Mouse (Mus musculus): ENCODE results near the gene Hikeshi. TPM values are rescaled to one million over a fixed set of nuclear protein-coding genes. Genes with fewer than 3 reads are reported as not detected.

Gene Hikeshi
- polyA plus RNA-seq, 1 experiment from 2014 or later, result 152 TPM

DNA sequence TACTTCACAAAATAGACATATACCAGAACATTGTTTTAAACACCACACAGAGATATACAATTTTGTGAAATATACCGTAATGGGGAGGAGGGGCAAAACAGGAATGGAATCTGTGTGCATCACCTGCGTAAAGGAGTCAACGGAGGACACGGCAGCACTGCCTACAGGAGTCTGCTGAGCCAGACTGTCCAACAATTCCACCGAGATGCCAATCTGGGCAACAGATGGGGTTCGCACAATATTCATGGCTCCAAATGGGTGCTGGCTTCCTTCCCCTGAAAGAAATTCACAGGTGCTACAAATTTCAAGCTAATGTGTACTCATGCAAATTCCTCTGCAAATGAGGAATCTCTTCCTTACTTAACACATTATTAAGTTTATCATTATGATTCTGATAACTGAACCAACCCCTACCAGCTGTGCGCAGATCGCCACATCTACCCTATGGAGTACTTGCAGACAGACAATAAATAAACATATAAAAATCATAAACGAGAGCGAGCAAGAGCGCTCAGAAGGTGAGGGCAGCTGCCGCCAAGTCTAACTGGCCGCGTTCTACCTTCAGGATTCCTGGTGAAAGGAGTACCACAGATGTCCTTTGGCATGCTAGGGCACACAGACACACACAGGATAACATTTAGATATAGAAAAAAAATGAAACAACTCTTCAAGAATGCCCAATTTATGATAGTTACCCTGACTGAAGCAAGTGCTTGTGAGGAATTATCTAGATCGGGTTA is 17.4 kb downstream of the Hikeshi start:
- Histone ChIP-seq H3K4me2 (ENCODE audit: low read depth, low read length, severe bottlenecking) (no peak overlapping the region), H3K27ac (ENCODE audit: low read depth, low read length) (no peak overlapping the region), H3K36me3 (ENCODE audit: control insufficient read depth, insufficient read depth, low read length) (no peaks in the 10 kb centered on the region; the same call in 1 of the 2 replicates), H3K27me3 (ENCODE audit: control insufficient read depth, insufficient read depth, low read length) (no peaks in the 10 kb centered on the region), H3K9ac (ENCODE audit: low read length) (no peak overlapping the region), H3K9me3 (ENCODE audit: control insufficient read depth, low read length) (no peaks in the 10 kb centered on the region), H3K4me1 (replicated peaks; ENCODE audit: control insufficient read depth, insufficient read depth, low read length) (no peaks in the 10 kb centered on the region), H3K4me3 (ENCODE audit: low read depth, low read length) (no peak overlapping the region)
- 97% methylated on average over 15 of the region's 15 CpGs for WGBS
- DNase-seq (ENCODE audit: low spot score), result no peak
- no peak for ATAC-seq (replicated peaks; ENCODE audit: low FRiP score)

DNA sequence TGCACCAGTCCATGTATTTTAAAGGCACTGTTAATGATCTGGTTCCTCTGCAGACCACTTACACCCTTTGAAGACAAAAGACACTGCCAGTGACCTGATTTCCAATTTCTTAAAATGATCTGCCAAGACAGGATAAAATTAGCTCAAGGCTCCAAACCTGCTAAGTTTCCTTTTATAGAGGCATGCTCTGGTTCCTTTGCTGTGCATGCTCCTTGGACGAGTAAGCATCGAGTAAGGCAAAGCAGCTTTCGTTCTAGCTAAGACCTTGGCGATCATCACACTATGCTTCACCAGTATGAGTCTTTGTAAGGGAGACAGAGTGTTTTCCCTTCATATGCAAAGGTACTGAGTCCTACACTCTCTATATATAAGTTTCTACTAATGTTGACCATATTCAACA is 23.2 kb downstream of the Hikeshi start:
- H3K9ac ChIP-seq (ENCODE audit: low read length), result no peak overlapping the region
- DNase-seq (ENCODE audit: low spot score), result no peak
- no peaks in the 10 kb centered on the region for H3K9me3 ChIP-seq (ENCODE audit: control insufficient read depth, low read length)
- H3K4me1 ChIP-seq (replicated peaks; ENCODE audit: control insufficient read depth, insufficient read depth, low read length), result no peaks in the 10 kb centered on the region
- H3K27ac ChIP-seq (ENCODE audit: low read depth, low read length), result no peak overlapping the region
- WGBS, result 94% methylated on average over 4 of the region's 4 CpGs
- no peak overlapping the region for H3K4me2 ChIP-seq (ENCODE audit: low read depth, low read length, severe bottlenecking)
- no peak for ATAC-seq (replicated peaks; ENCODE audit: low FRiP score)
- no peak overlapping the region for H3K4me3 ChIP-seq (ENCODE audit: low read depth, low read length)
- H3K27me3 ChIP-seq (ENCODE audit: control insufficient read depth, insufficient read depth, low read length), result no peaks in the 10 kb centered on the region
- H3K36me3 ChIP-seq (ENCODE audit: control insufficient read depth, insufficient read depth, low read length), result no peaks in the 10 kb centered on the region; the same call in 1 of the 2 replicates

DNA sequence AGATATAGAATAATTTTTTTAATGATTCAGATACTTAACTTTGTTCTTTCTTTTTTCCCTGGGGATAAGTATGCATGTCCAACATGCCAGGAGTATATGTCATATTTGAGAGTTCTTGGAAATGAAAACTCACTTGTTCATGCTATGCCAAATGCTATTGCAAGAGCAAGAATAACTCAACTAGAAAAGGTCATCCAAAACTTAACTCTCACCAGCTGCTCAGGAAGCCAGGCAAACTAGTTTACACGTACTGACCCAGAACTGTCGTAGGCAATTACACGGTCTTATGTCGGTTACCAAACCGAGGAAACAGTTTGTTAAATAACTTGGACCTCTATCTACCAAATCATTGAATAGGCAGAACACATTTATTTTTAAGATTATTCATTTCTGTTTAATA is 24.3 kb downstream of the Hikeshi start:
- Histone ChIP-seq H3K27me3 (ENCODE audit: control insufficient read depth, insufficient read depth, low read length) (no peaks in the 10 kb centered on the region), H3K9me3 (ENCODE audit: control insufficient read depth, low read length) (no peaks in the 10 kb centered on the region), H3K36me3 (ENCODE audit: control insufficient read depth, insufficient read depth, low read length) (no peaks in the 10 kb centered on the region; the same call in 1 of the 2 replicates), H3K4me2 (ENCODE audit: low read depth, low read length, severe bottlenecking) (no peak overlapping the region), H3K9ac (ENCODE audit: low read length) (no peak overlapping the region), H3K4me3 (ENCODE audit: low read depth, low read length) (no peak overlapping the region), H3K27ac (ENCODE audit: low read depth, low read length) (no peak overlapping the region), H3K4me1 (replicated peaks; ENCODE audit: control insufficient read depth, insufficient read depth, low read length) (no peaks in the 10 kb centered on the region)
- WGBS, result 93% methylated on average over 5 of the region's 5 CpGs
- ATAC-seq (replicated peaks; ENCODE audit: low FRiP score), result no peak
- no peak for DNase-seq (ENCODE audit: low spot score)

DNA sequence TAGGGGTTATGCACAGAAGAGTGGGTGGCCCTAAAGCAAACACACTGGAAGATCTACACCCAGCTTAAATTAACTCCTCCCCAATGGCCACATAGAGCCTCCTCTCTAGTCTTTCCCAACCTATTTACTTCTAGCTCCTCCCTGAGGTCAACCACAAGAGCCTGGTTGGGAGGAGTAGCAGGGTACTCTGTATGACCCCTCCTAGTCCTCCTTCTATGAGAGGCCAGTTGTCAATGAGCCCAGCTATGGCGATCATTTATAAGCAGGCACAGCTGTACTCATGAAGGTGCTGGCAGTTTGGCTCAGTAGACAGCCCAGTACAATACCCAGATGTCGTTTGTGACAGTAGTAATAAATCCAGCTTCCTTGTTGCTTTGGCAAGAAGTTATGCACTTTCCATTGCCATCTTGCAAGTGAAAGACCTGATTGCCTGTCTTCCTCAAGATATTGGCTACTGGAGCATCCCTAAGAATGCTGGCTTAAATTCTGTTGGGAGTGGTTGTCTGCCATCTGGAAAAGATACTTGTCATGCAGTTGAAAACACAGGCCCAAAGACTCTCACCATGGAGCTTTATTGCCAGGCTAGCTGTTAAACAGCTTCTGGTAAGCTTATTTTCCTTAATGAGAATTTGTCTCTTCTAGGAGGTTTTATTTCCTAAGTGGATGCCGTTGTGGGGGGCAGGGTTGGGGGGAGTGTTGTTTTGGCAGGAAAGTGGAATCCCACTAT is 27.4 kb downstream of the Hikeshi start:
- ATAC-seq (replicated peaks; ENCODE audit: low FRiP score) (no peak), DNase-seq (ENCODE audit: low spot score) (no peak)
- 93% methylated on average over 3 of the region's 3 CpGs for WGBS

DNA sequence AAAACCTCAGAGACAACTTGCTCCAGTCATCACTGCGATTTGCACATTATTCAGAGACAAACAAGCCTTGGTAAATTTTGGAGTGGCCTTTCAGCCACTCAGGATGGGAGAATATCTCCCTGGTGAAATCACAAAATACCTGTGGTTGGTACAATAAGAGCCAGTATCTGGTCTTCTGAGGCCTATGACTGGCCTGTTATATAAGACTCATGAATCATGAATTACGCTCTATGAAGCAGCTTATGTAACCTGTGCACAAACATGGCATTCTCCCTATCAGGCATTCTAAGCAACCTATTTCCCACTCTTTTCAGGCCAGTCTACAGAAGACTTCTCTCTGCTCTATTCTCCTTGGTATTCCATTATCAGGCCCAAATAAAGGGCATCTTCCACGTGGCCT is 28.6 kb downstream of the Hikeshi start:
- Histone ChIP-seq H3K27ac (ENCODE audit: low read depth, low read length) (no peak overlapping the region), H3K27me3 (ENCODE audit: control insufficient read depth, insufficient read depth, low read length) (no peaks in the 10 kb centered on the region), H3K36me3 (ENCODE audit: control insufficient read depth, insufficient read depth, low read length) (no peaks in the 10 kb centered on the region), H3K4me1 (replicated peaks; ENCODE audit: control insufficient read depth, insufficient read depth, low read length) (no peaks in the 10 kb centered on the region), H3K9ac (ENCODE audit: low read length) (no peak overlapping the region), H3K9me3 (ENCODE audit: control insufficient read depth, low read length) (no peaks in the 10 kb centered on the region), H3K4me3 (ENCODE audit: low read depth, low read length) (no peak overlapping the region), H3K4me2 (ENCODE audit: low read depth, low read length, severe bottlenecking) (no peak overlapping the region)
- DNase-seq (ENCODE audit: low spot score) (no peak), ATAC-seq (replicated peaks; ENCODE audit: low FRiP score) (no peak)
- 86% methylated on average over 3 of the region's 3 CpGs for WGBS

More for the DNA sequence above, 27.4 kb downstream of the Hikeshi start:
- Histone ChIP-seq H3K4me1 (replicated peaks; ENCODE audit: control insufficient read depth, insufficient read depth, low read length) (no peaks in the 10 kb centered on the region), H3K27ac (ENCODE audit: low read depth, low read length) (no peak overlapping the region), H3K4me3 (ENCODE audit: low read depth, low read length) (no peak overlapping the region), H3K36me3 (ENCODE audit: control insufficient read depth, insufficient read depth, low read length) (no peaks in the 10 kb centered on the region), H3K9ac (ENCODE audit: low read length) (no peak overlapping the region), H3K9me3 (ENCODE audit: control insufficient read depth, low read length) (no peaks in the 10 kb centered on the region), H3K27me3 (ENCODE audit: control insufficient read depth, insufficient read depth, low read length) (no peaks in the 10 kb centered on the region), H3K4me2 (ENCODE audit: low read depth, low read length, severe bottlenecking) (no peak overlapping the region)

DNA sequence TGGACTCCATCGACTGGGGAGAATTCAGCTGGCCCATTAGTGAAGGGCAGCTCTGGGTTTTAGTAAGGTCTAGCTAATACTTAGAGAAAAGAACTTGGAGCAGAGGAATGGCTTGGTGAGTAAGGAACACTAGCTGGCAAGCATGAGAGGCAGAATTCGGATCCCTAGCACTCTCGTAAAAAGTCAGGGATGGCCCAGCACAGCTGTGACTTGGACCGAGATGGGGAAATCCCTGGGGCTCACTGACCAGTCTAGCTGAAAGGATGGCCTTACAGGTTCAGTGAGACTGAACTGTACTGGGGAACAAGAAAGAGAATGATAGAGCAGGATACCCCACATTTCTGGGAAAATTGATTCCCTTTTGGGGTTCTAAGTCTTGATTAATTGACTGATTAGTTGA is 31.3 kb downstream of the Hikeshi start:
- H3K4me2 ChIP-seq (ENCODE audit: low read depth, low read length, severe bottlenecking), result no peak overlapping the region
- H3K4me1 ChIP-seq (replicated peaks; ENCODE audit: control insufficient read depth, insufficient read depth, low read length), result no peaks in the 10 kb centered on the region
- WGBS, result 88% methylated on average over 4 of the region's 4 CpGs
- H3K4me3 ChIP-seq (ENCODE audit: low read depth, low read length), result no peak overlapping the region
- no peak overlapping the region for H3K27ac ChIP-seq (ENCODE audit: low read depth, low read length)
- H3K9ac ChIP-seq (ENCODE audit: low read length), result no peak overlapping the region
- no peaks in the 10 kb centered on the region for H3K36me3 ChIP-seq (ENCODE audit: control insufficient read depth, insufficient read depth, low read length)
- ATAC-seq (replicated peaks; ENCODE audit: low FRiP score), result no peak
- no peaks in the 10 kb centered on the region for H3K27me3 ChIP-seq (ENCODE audit: control insufficient read depth, insufficient read depth, low read length)
- H3K9me3 ChIP-seq (ENCODE audit: control insufficient read depth, low read length), result no peaks in the 10 kb centered on the region
- no peak for DNase-seq (ENCODE audit: low spot score)

DNA sequence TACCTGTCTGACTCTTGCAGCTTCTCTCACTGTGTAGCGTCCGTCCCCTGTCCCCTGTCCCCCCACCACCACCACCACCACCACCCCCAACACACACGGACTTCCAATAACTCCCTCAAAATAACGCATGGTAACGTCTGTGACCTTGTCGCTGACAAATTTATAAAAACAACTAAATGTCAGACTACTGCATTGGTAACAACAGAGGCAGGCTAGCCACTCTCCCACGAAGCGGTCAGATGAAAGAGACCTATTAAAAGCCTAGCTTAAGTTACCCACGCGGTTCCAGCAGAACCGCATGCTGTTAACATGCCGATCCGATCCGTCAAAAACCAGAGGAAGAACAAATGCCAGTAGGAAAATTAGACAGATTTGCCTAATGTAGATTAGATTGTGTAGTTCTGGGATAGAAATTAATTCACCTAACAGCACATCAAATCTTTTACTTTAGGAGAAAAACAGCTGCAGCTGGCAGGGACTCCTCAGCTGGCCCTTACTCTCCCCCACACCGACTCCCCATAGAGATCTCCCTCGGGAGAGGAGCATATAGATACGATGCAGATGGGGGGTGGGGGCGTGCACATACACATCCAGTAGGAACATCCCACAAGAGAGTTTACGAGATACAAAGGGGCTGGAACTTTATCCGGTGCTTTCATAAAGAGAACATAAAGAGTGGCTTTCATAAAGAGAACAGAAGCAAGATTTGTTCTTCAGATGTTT is 31.9 kb downstream of the Hikeshi start:
- H3K27ac ChIP-seq (ENCODE audit: low read depth, low read length), result no peak overlapping the region
- ATAC-seq (replicated peaks; ENCODE audit: low FRiP score) (0 out of 2 replicates have a peak, but pooled peaks have one; percentile 24), DNase-seq (ENCODE audit: low spot score) (no peak)
- no peaks in the 10 kb centered on the region for H3K9me3 ChIP-seq (ENCODE audit: control insufficient read depth, low read length)
- no peak overlapping the region for H3K4me2 ChIP-seq (ENCODE audit: low read depth, low read length, severe bottlenecking)
- WGBS, result 83% methylated on average over 20 of the region's 20 CpGs
- no peak overlapping the region for H3K4me3 ChIP-seq (ENCODE audit: low read depth, low read length)
- no peaks in the 10 kb centered on the region for H3K36me3 ChIP-seq (ENCODE audit: control insufficient read depth, insufficient read depth, low read length)
- H3K9ac ChIP-seq (ENCODE audit: low read length), result no peak overlapping the region
- no peaks in the 10 kb centered on the region for H3K4me1 ChIP-seq (replicated peaks; ENCODE audit: control insufficient read depth, insufficient read depth, low read length)
- H3K27me3 ChIP-seq (ENCODE audit: control insufficient read depth, insufficient read depth, low read length), result no peaks in the 10 kb centered on the region

DNA sequence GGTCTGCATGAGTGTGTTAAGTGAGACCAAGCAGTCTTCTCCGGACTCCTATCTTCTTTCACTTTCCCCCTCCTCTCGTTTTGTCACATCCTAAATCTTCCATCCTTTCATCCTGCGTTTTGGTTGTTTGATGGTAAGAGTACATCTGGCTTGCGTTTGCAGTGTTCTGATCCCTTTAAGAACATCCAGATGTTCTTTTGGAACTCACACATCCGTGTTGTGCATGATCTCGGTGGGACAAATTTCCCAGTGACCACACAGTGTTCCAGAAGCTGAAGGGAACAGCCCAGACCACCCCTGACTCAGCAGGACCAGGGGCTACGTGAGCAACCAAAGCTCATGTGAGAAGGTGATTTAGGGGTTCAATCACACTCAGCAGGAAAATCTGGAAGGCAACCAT is 32.6 kb downstream of the Hikeshi start:
- 63% methylated on average over 7 of the region's 7 CpGs for WGBS
- Histone ChIP-seq H3K4me3 (ENCODE audit: low read depth, low read length) (no peak overlapping the region), H3K9me3 (ENCODE audit: control insufficient read depth, low read length) (no peaks in the 10 kb centered on the region), H3K36me3 (ENCODE audit: control insufficient read depth, insufficient read depth, low read length) (no peaks in the 10 kb centered on the region), H3K4me1 (replicated peaks; ENCODE audit: control insufficient read depth, insufficient read depth, low read length) (0 out of 2 replicates have a peak, but pooled peaks cover 3% of the 10 kb centered on the region), H3K9ac (ENCODE audit: low read length) (no peak overlapping the region), H3K27ac (ENCODE audit: low read depth, low read length) (no peak overlapping the region), H3K27me3 (ENCODE audit: control insufficient read depth, insufficient read depth, low read length) (no peaks in the 10 kb centered on the region), H3K4me2 (ENCODE audit: low read depth, low read length, severe bottlenecking) (no peak overlapping the region)
- ATAC-seq (replicated peaks; ENCODE audit: low FRiP score), result no peak
- no peak for DNase-seq (ENCODE audit: low spot score)

Data from forebrain, embryonic 11.5 days (tissue).